ENCODE assay signal across 8 mouse cellular contexts in the genomic region with DNA sequence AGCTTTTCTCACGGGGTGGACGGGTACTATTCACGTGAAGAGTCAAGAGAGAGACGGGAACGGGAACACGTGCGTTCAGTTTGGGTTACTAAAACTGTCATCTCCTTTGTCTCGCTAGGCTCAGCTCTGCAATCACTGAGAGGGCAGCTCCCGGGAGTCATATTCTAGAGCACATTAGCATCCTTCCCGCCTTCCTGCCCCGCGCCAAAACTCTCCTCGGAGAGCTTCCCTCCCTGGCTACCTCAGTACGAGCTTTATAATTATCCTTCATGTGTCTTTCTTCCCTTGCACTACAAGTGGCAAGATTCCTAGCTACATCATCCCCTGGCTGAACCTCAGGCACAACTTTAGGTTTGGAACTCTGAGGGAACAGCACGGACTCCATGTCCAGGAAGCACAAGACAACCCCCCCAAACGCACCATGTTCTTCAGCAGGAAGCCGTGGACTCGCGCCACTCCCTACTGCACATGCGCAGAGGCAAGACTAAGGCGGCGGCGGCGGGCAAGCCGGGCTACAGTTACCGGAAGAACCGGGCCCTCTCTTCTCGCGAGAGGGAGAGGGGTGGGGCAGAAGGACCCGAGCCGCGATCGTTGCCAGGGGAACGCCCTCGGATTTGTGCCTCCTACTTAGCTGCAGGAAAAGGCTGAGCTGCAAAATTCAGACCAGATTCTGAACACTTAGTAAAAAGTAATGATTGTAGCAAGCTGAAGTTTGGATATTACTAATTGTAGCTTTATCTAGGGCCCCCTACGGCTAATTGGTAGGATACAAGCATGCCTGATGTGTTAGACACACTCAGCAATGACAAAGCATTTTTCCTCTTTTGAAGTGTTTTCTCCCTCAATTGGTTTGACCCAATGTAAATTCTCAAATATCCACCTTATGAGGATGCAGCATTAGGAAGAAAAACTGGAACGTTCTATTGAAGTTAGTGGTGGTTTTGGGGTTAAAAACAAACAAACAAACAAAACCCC. TPM values are rescaled to one million over a fixed set of nuclear protein-coding genes. Genes with fewer than 3 reads are reported as not detected.
DNase-seq lines count a peak whose midpoint lies in the region; ATAC-seq lines count a peak whose summit lies in the region.

A gene (minus strand): TSS at position 519 of the 975 bp plus-strand sequence.
A gene (plus strand): TSS at position 585 of the 975 bp plus-strand sequence.

- intact Hi-C loops in left cerebral cortex, postnatal 14 days (cut with DNase I) = loop anchor here (2.0 kb wide), 1 partner anchor 41 kb away; no protein-coding TSS in a partner anchor

- peaks cover 20% of the 10 kb centered on the region for H3K36me3 ChIP-seq in intestine, embryonic 14.5 days (ENCODE audit: control insufficient read depth, insufficient read depth, low read length)

- H3K9me3 ChIP-seq in intestine, embryonic 14.5 days (ENCODE audit: control insufficient read depth, low read length) = no peaks in the 10 kb centered on the region

- peak; percentile 96 for ATAC-seq in intestine, embryonic 14.5 days (replicated peaks; ENCODE audit: low FRiP score, low TSS enrichment, low read depth)

- peak within 1 kb of the TSS; percentile 98 for H3K27ac ChIP-seq in intestine, embryonic 14.5 days (ENCODE audit: low read depth)

- peak; percentile 98 for DNase-seq in adrenal gland, adult 18-20 months (ENCODE audit: low spot score in 2 of 2)
- peak; percentile 99 for DNase-seq in embryo, embryonic 11 days
- peak; percentile 98 for DNase-seq in gastrocnemius, postnatal 25 days
- DNase-seq in intestine, embryonic 14.5 days (ENCODE audit: low spot score) = peak; percentile 98
- peak; percentile 99 for DNase-seq in left cerebral cortex, postnatal 14 days (ENCODE audit: low spot score in 2 of 2)
- peak; percentile 99 for DNase-seq in mesoderm, embryonic 11.5 days (ENCODE audit: low read depth, low spot score)
- DNase-seq in right cerebral cortex, postnatal 36 days (ENCODE audit: low spot score in 2 of 2) = peak; percentile 98
- DNase-seq in yolk sac, embryonic 10.5 days (ENCODE audit: low spot score) = peak; percentile 99

- H3K9ac ChIP-seq in intestine, embryonic 14.5 days (ENCODE audit: low read length) = peak within 1 kb of the TSS; percentile 85

- peak within 1 kb of the TSS; percentile 57 for H3K4me3 ChIP-seq in intestine, embryonic 14.5 days (ENCODE audit: low read depth, low read length)

- no peaks in the 10 kb centered on the region for H3K27me3 ChIP-seq in intestine, embryonic 14.5 days (replicated peaks; ENCODE audit: control insufficient read depth, insufficient read depth, low read length)

- under 1% methylated on average over 37 of the region's 37 CpGs for WGBS in intestine, embryonic 14.5 days

- peaks cover 14% of the 10 kb centered on the region for H3K4me1 ChIP-seq in intestine, embryonic 14.5 days (replicated peaks; ENCODE audit: control insufficient read depth, insufficient read depth, low read length)

- peak within 1 kb of the TSS; percentile 72 for H3K4me2 ChIP-seq in intestine, embryonic 14.5 days (ENCODE audit: low read length)

RNA-seq across cellular contexts. Expression of the first gene that starts in this region (rescaled TPM):
- 10 to 100 TPM; 15.3 to 19.5 TPM for total RNA-seq in adrenal gland, adult 18-20 months (2021)
- total RNA-seq in gastrocnemius, postnatal 25 days (2021) = 1 to 10 TPM; 7.4 to 9.1 TPM
- polyA plus RNA-seq in intestine, embryonic 14.5 days (2014; fragmentation: Nextera tagmentation; extraction: Ambion mirVana) = 40.9 and 43.6 TPM in 2 replicates
- total RNA-seq in left cerebral cortex, postnatal 14 days (2021) = 10 to 100 TPM; 16.1 to 16.4 TPM

RNA-seq across cellular contexts. Expression of the second gene that starts in this region (rescaled TPM):
- total RNA-seq in adrenal gland, adult 18-20 months (2021) = under 1 TPM in 1 of 2 experiments, not detected in 1; 0.22 TPM
- total RNA-seq in gastrocnemius, postnatal 25 days (2021) = under 1 TPM in 1 of 2 experiments, not detected in 1; 0.54 TPM
- polyA plus RNA-seq in intestine, embryonic 14.5 days (2014; fragmentation: Nextera tagmentation; extraction: Ambion mirVana) = not detected in 2 replicates
- 1 to 10 TPM in 1 of 2 experiments, under 1 TPM in 1; 0.25 to 1.3 TPM for total RNA-seq in left cerebral cortex, postnatal 14 days (2021)

Comparison
In these comparisons a context has a peak if more than half of its experiments do, and no peak if none do; other contexts are left out.
1. Peak in every context shown above with its lines: DNase-seq, ATAC-seq, H3K4me3 ChIP-seq and H3K27ac ChIP-seq.